Mouse (Mus musculus) C2C12 (cell line): Measurements from ENCODE around the gene Ick.

Experiments
- CEBPB ChIP-seq: IDR thresholded peaks from one replicate; pipeline ENCODE4 v1.6.1; 2011; ENCODE audit warnings: low read depth, mild to moderate bottlenecking, control low read depth, moderate library complexity
- CTCF ChIP-seq: IDR thresholded peaks from one replicate; pipeline ENCODE4 v1.5.1; 2011; ENCODE audit not compliant: control insufficient read depth, insufficient read depth, insufficient read length
- MAX ChIP-seq: IDR thresholded peaks from one replicate; pipeline ENCODE4 v1.6.1; 2011; ENCODE audit warnings: mild to moderate bottlenecking, control low read depth
- MYOD1 ChIP-seq: IDR thresholded peaks from one replicate; pipeline ENCODE4 v1.6.1; 2011; ENCODE audit warnings: low read depth; ENCODE audit not compliant: control insufficient read depth, insufficient read length
- USF1 ChIP-seq: IDR thresholded peaks from one replicate; pipeline ENCODE4 v1.6.1; 2011; ENCODE audit warnings: low read depth, mild to moderate bottlenecking, control low read depth, moderate library complexity

- TF ChIP-seq CTCF (no peak), USF1 (no peak), CEBPB (no peak), MAX (no peak), MYOD1 (no peak)
Measured at GRCm38 (mm10) chr9:78113538-78113885, 4.5 kb downstream of the Ick start.
